Mouse (Mus musculus) lung, adult 2 months (tissue): ENCODE data around the gene Slc22a16.

Source experiments
- CTCF ChIP-seq: fragments of 200-500 bp; IDR thresholded peaks from 2 replicates; pipeline ENCODE4 v1.5.1; 2011; ENCODE audit warnings: mild to moderate bottlenecking, low read length, control low read depth; ENCODE audit not compliant: insufficient read depth
- POLR2A ChIP-seq: fragments of 200-500 bp; IDR thresholded peaks from 2 replicates; pipeline ENCODE4 v1.6.1; 2011; ENCODE audit warnings: low read depth, mild to moderate bottlenecking, control low read depth, low read length, borderline replicate concordance; ENCODE audit errors: extremely low read depth

DNA sequence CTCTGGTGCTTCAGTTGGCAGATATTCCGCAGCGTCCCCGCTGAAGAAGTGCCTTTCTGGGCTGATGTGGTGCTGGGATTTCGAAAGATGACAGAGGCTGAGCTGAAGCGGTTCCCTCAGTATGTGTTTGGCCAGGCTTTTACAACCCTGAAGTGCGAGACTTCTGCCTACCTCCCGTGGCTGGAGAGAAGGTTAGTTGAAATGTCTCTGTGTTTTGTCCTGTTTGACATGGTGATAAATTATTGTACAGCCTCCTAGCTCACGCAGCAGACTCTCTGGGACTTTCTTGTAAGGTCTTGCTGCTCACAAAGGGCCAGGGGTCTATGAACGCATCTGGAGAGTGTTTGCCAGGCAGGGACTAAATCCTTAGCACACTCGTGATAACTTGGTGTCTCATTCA lies 67.2 kb downstream of the Slc22a16 start:
- TF ChIP-seq POLR2A, result no peak
- TF ChIP-seq CTCF, result no peak
